In genomic region chr11:100387589-100388375, GRCm38 (mm10) we compare ENCODE assay signal across 9 mouse cellular contexts. TPM values are rescaled to one million over a fixed set of nuclear protein-coding genes. Genes with fewer than 3 reads are reported as not detected.
DNase-seq lines count a peak whose midpoint lies in the region; ATAC-seq and TF ChIP-seq lines count a peak whose summit lies in the region.
"Had no signal": no experiment of that assay in that cellular context is flagged by ENCODE, and none has a peak within 500 bp of the region (broad histone marks: within the 10 kb centered on the region; RNA-seq: fewer than 3 reads in every experiment).

No protein-coding gene starts in this region.

- intact Hi-C loops in gastrocnemius, adult 2 months (cut with DNase I): loop anchor here (2.0 kb wide), 1 partner anchor 13 kb away; no protein-coding TSS in a partner anchor

- ATAC-seq in granulocyte monocyte progenitor cell, adult 5-6 weeks (replicated peaks; ENCODE audit: poor library complexity, severe bottlenecking): no peak

- TF ChIP-seq CTCF in gastrocnemius, adult 2 months (IDR thresholded peaks at IDR 0.05): no peak

- peak; percentile 69 for DNase-seq in urinary bladder, postnatal 14 days (ENCODE audit: low spot score)
- no peak for DNase-seq in urinary bladder, adult 2 months (ENCODE audit: low spot score)
- DNase-seq in gastrocnemius, adult 2 months: peak; percentile 82
- DNase-seq in kidney, adult 11 months: peak; percentile 75
- peak; percentile 88 for DNase-seq in lung, postnatal 10 days
- no peak for DNase-seq in thymus, postnatal 25 days
- no peak for DNase-seq in layer of hippocampus, postnatal 10 days (ENCODE audit: low spot score in 2 of 2)

- peak overlapping the region; percentile 98 for H3K4me3 ChIP-seq in gastrocnemius, adult 2 months

- peak overlapping the region; percentile 94 for H3K27ac ChIP-seq in gastrocnemius, adult 2 months

RNA-seq across cellular contexts. Expression of gene Jup, which starts 9.8 kb away (rescaled TPM):
- 92.4 and 119 TPM in 2 replicates for polyA plus RNA-seq in urinary bladder, adult 2 months (2012; rRNA removed)
- total RNA-seq in gastrocnemius, adult 2 months (2021): 100 to 1,000 TPM in 1 of 2 experiments, 10 to 100 TPM in 1; 68.6 to 104 TPM
- total RNA-seq in layer of hippocampus, postnatal 10 days (2021): 10 to 100 TPM; 46.2 to 51.1 TPM
- 4.8 and 6.7 TPM in 2 replicates for total RNA-seq in granulocyte monocyte progenitor cell, adult 5-6 weeks (2014; fragmentation: Nextera tagmentation)
- total RNA-seq in granulocyte monocyte progenitor cell, adult 5-6 weeks (2017): 1.4 and 4.2 TPM in 2 replicates

RNA-seq across cellular contexts. Expression of gene P3h4, which starts 26.9 kb away (rescaled TPM):
- 53.4 and 56.2 TPM in 2 replicates for polyA plus RNA-seq in urinary bladder, adult 2 months (2012; rRNA removed)
- total RNA-seq in gastrocnemius, adult 2 months (2021): 1 to 10 TPM; 2.0 to 4.6 TPM
- total RNA-seq in layer of hippocampus, postnatal 10 days (2021): 1 to 10 TPM; 8.9 TPM
- total RNA-seq in granulocyte monocyte progenitor cell, adult 5-6 weeks (2014; fragmentation: Nextera tagmentation): not detected in 2 replicates
- total RNA-seq in granulocyte monocyte progenitor cell, adult 5-6 weeks (2017): 0.26 TPM in 1 of 2 replicates, not detected in the other

RNA-seq across cellular contexts. Expression of gene Fkbp10, which starts 27.7 kb away (rescaled TPM):
- 84.6 and 90.5 TPM in 2 replicates for polyA plus RNA-seq in urinary bladder, adult 2 months (2012; rRNA removed)
- total RNA-seq in gastrocnemius, adult 2 months (2021): 1 to 10 TPM; 1.9 to 4.5 TPM
- total RNA-seq in layer of hippocampus, postnatal 10 days (2021): 10 to 100 TPM; 15.1 to 15.2 TPM
- total RNA-seq in granulocyte monocyte progenitor cell, adult 5-6 weeks (2014; fragmentation: Nextera tagmentation): not detected in 2 replicates
- total RNA-seq in granulocyte monocyte progenitor cell, adult 5-6 weeks (2017): not detected in 2 replicates
- total RNA-seq: common myeloid progenitor, adult 5-6 weeks had no signal

RNA-seq across cellular contexts. Expression of gene Hap1, which starts 31.9 kb away (rescaled TPM):
- 3.6 and 4.3 TPM in 2 replicates for polyA plus RNA-seq in urinary bladder, adult 2 months (2012; rRNA removed)
- under 1 TPM in 1 of 2 experiments, not detected in 1; 0.14 TPM for total RNA-seq in gastrocnemius, adult 2 months (2021)
- total RNA-seq in layer of hippocampus, postnatal 10 days (2021): 100 to 1,000 TPM; 124 to 125 TPM
- not detected in 2 replicates for total RNA-seq in granulocyte monocyte progenitor cell, adult 5-6 weeks (2014; fragmentation: Nextera tagmentation)
- total RNA-seq in granulocyte monocyte progenitor cell, adult 5-6 weeks (2017): not detected in 2 replicates
- total RNA-seq: common myeloid progenitor, adult 5-6 weeks had no signal

RNA-seq across cellular contexts. Expression of gene Gast, which starts 53.6 kb away (rescaled TPM):
- not detected in 2 replicates for polyA plus RNA-seq in urinary bladder, adult 2 months (2012; rRNA removed)
- not detected for total RNA-seq in gastrocnemius, adult 2 months (2021)
- total RNA-seq in layer of hippocampus, postnatal 10 days (2021): not detected
- not detected in 2 replicates for total RNA-seq in granulocyte monocyte progenitor cell, adult 5-6 weeks (2014; fragmentation: Nextera tagmentation)
- total RNA-seq in granulocyte monocyte progenitor cell, adult 5-6 weeks (2017): not detected in 2 replicates
- total RNA-seq: common myeloid progenitor, adult 5-6 weeks had no signal

Comparison
In these comparisons a context has a peak if more than half of its experiments do, and no peak if none do; other contexts are left out.
1. DNase-seq: peak in urinary bladder, postnatal 14 days (single experiment), gastrocnemius, adult 2 months (single experiment), kidney, adult 11 months (single experiment) and lung, postnatal 10 days (single experiment); none in urinary bladder, adult 2 months (single experiment), thymus, postnatal 25 days (single experiment) and layer of hippocampus, postnatal 10 days (0 of 2).
2. RNA of gene Jup, which starts 9.8 kb away (total RNA-seq): 68.6 to 104 TPM in gastrocnemius, adult 2 months and 46.2 to 51.1 TPM in layer of hippocampus, postnatal 10 days; 1.4 to 6.7 TPM in granulocyte monocyte progenitor cell, adult 5-6 weeks; every median in the first group is over 4 times any median in the second.